Mouse (Mus musculus): ENCODE measurements around the gene Mybph.

The Mybph gene

GRCm38 (mm10) chr1:134193126-134193525 lies at the start of gene Mybph:
Gene Mybph (plus strand): TSS chr1:134193448.
- no peak for DNase-seq (ENCODE audit: low spot score)

GRCm38 (mm10) chr1:134146066-134146465 lies 47.2 kb upstream of the Mybph start:
- no peak for DNase-seq (ENCODE audit: low spot score)

GRCm38 (mm10) chr1:134150076-134150475 lies 43.2 kb upstream of the Mybph start:
- no peak for DNase-seq (ENCODE audit: low spot score)

GRCm38 (mm10) chr1:134150745-134151144 lies 42.5 kb upstream of the Mybph start:
- no peak for DNase-seq (ENCODE audit: low spot score)

- DNase-seq (ENCODE audit: low spot score): peak; percentile 99
Observed at GRCm38 (mm10) chr1:134151655-134152412, 41.4 kb upstream of the Mybph start.

GRCm38 (mm10) chr1:134152626-134153590 lies 40.3 kb upstream of the Mybph start:
- no peak for DNase-seq (ENCODE audit: low spot score)

GRCm38 (mm10) chr1:134154121-134154520 lies 39.1 kb upstream of the Mybph start:
- DNase-seq (ENCODE audit: low spot score): no peak

- no peak for DNase-seq (ENCODE audit: low spot score)
Observed at GRCm38 (mm10) chr1:134154655-134155054, 38.6 kb upstream of the Mybph start.

GRCm38 (mm10) chr1:134160404-134160803 lies 32.8 kb upstream of the Mybph start:
- DNase-seq (ENCODE audit: low spot score): no peak

GRCm38 (mm10) chr1:134161399-134161798 lies 31.8 kb upstream of the Mybph start:
- no peak for DNase-seq (ENCODE audit: low spot score)

- no peak for DNase-seq (ENCODE audit: low spot score)
Observed at GRCm38 (mm10) chr1:134162510-134163225, 30.6 kb upstream of the Mybph start.

GRCm38 (mm10) chr1:134163476-134163875 lies 29.8 kb upstream of the Mybph start:
- no peak for DNase-seq (ENCODE audit: low spot score)

GRCm38 (mm10) chr1:134164454-134164853 lies 28.8 kb upstream of the Mybph start:
- DNase-seq (ENCODE audit: low spot score): no peak

GRCm38 (mm10) chr1:134166547-134166946 lies 26.7 kb upstream of the Mybph start:
- DNase-seq (ENCODE audit: low spot score): no peak

GRCm38 (mm10) chr1:134167416-134168305 lies 25.6 kb upstream of the Mybph start:
- peak; percentile 29 for DNase-seq (ENCODE audit: low spot score)

- DNase-seq (ENCODE audit: low spot score): no peak
Observed at GRCm38 (mm10) chr1:134168567-134168966, 24.7 kb upstream of the Mybph start.

- no peak for DNase-seq (ENCODE audit: low spot score)
Observed at GRCm38 (mm10) chr1:134168985-134169697, 24.1 kb upstream of the Mybph start.

- no peak for DNase-seq (ENCODE audit: low spot score)
Observed at GRCm38 (mm10) chr1:134173081-134173480, 20.2 kb upstream of the Mybph start.

GRCm38 (mm10) chr1:134177976-134178375 lies 15.3 kb upstream of the Mybph start:
- peak; percentile 63 for DNase-seq (ENCODE audit: low spot score)

- no peak for DNase-seq (ENCODE audit: low spot score)
Observed at GRCm38 (mm10) chr1:134182025-134182424, 11.2 kb upstream of the Mybph start, which contains the start of gene Chil1. Gene Chil1 (plus strand): TSS chr1:134182176.

All from retina, embryonic 14.5 days (tissue).